Mouse (Mus musculus) brain, embryonic 14.5 days (tissue): ENCODE results near the gene Tmc7. TPM values are rescaled to one million over a fixed set of nuclear protein-coding genes. Genes with fewer than 3 reads are reported as not detected.
A peak's percentile ranks its signal among the peaks of the same experiment; 100 is the strongest.

ENCODE experiments used
- DNase-seq: peaks from one replicate; pipeline ENCODE4 v3.0.0-alpha.2; 2011; ENCODE audit warnings: low read depth
- CTCF ChIP-seq: fragments of 200-500 bp; IDR thresholded peaks from 2 replicates; pipeline ENCODE4 v1.5.1; 2012; ENCODE audit warnings: inconsistent platforms, mild to moderate bottlenecking, moderate library complexity, borderline replicate concordance; ENCODE audit not compliant: insufficient read depth, insufficient read length; ENCODE audit errors: extremely low read depth
- POLR2A ChIP-seq: fragments of 200-500 bp; IDR thresholded peaks from 2 replicates; pipeline ENCODE4 v1.6.1; 2012; ENCODE audit warnings: mild to moderate bottlenecking, inconsistent platforms, borderline replicate concordance; ENCODE audit not compliant: poor library complexity, insufficient read depth, insufficient read length, severe bottlenecking; ENCODE audit errors: extremely low read depth
- polyA plus RNA-seq: library from polyadenylated mRNA; depleted of rRNA; stranded (reverse); fragments of >200 nt; gene quantifications from 2 replicates; pipeline ENCODE4 v1.2.3, GENCODE M21; 2012

The Tmc7 gene
- polyA plus RNA-seq, 1 experiment, result 8.3 TPM

DNA sequence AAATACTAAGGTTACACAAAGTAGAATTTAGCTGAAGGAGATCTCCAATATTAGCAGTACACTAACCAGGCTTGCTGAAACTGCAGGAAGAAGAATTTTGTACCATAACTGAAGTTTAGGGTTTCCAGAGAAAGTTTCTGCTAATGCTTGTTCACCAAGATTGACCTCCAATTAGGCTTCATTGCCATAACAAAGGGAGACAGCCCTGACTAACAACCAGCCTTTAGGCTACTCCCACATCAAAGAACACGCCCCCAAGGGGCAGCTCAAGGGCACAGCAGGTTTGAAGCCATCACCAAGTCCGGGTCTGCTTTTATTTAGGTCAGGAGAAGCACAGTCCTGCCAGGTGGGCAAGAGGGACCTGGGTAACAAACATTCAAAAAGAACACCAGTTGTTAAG lies 4.6 kb downstream of the Tmc7 start:
- no peak for DNase-seq
- no peak for TF ChIP-seq POLR2A
- no peak for TF ChIP-seq CTCF

GRCm38 (mm10) chr7:118578269-118578668 lies 6.3 kb downstream of the Tmc7 start:
- DNase-seq, result no peak
- no peak for TF ChIP-seq POLR2A

- DNase-seq, result no peak
- TF ChIP-seq POLR2A (no peak), CTCF (no peak)
Observed at GRCm38 (mm10) chr7:118572039-118572438, 12.5 kb downstream of the Tmc7 start.

GRCm38 (mm10) chr7:118571350-118571749 lies 13.2 kb downstream of the Tmc7 start:
- TF ChIP-seq CTCF (no peak), POLR2A (no peak)
- no peak for DNase-seq

DNA sequence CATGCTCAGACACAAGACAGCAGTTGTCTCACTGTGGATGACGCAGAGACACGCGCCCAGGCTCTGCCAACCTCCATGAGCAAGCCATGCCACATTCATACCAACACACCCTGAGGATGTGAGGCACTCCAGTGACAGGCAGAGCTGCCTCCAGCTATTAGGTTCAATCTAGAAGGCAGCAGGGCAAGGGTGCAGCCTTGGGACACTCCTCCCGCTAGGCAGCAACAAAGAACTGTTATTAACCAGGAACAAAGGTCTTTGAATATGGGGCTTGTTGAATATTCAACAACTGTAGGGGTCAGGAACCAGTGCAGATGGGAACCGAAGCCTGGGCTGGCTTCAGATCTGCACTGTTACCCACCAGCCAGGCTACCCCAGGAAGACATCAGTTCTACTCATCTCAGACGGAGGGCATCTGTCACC lies 15.4 kb downstream of the Tmc7 start:
- DNase-seq, result peak; percentile 63
- TF ChIP-seq POLR2A, result no peak
- TF ChIP-seq CTCF, result no peak

DNA sequence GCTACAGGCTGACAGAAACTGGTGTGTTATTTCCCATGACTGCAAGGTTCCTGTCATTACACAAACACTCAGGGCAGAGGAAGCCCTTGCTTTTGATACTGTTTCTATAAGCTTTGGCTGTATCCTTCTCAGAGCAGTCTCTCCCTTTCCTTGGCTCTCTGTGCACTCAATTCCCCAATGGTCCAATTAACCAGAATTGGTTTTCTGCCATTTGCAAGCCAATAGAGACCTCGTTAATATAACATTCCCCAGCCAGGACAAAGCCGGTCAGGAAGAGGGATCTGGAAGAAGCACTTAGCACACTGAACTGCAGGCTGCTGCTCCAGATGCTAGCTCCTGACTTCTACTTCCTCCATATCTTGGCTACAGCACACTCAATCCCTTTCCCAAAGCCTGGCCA lies 30.2 kb downstream of the Tmc7 start:
- peak; percentile 63 for DNase-seq
- TF ChIP-seq CTCF (no peak), POLR2A (no peak)

DNA sequence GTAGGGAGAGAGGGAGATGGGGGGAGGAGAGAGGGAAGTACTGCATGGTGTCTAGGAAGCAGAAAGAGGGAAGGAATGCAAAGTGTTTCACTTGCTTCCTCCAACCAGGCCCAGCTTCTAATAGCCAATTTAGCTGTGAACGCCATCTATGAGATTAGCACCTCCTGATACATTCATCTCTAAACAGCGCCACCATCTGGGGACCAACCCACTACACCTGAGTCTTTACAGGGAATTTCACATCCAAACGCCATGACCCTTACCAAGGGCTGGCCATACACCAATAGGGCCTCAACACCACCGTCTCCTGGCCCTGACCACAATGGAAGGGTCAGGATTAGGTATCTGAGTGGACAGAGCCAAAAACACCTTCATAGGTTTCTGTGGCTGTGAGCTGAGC lies 30.7 kb downstream of the Tmc7 start:
- DNase-seq, result no peak
- TF ChIP-seq CTCF, result no peak
- no peak for TF ChIP-seq POLR2A

DNA sequence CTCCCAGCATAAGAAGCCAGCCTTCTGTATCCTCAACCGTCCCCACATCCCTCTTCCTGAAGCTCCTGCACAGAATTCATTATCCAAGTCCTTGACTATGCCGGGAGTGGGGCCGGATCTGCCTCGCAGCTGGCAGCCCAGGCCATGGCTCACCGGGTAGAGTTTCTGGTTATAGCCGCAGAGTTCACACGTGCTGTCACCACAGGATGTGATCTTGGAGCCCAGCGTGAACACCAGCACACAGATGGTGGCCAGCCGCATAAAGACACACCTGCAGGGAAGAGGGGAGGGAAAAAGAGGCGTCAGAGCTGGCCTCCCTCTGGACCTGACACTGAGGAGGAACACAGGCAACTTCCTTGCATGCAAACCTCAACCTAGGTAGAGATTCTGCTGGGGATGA lies 37.1 kb downstream of the Tmc7 start:
- no peak for DNase-seq
- no peak for TF ChIP-seq POLR2A
- TF ChIP-seq CTCF, result no peak

GRCm38 (mm10) chr7:118544128-118544527 lies 40.4 kb downstream of the Tmc7 start:
- DNase-seq, result no peak
- TF ChIP-seq CTCF (no peak), POLR2A (no peak)

DNA sequence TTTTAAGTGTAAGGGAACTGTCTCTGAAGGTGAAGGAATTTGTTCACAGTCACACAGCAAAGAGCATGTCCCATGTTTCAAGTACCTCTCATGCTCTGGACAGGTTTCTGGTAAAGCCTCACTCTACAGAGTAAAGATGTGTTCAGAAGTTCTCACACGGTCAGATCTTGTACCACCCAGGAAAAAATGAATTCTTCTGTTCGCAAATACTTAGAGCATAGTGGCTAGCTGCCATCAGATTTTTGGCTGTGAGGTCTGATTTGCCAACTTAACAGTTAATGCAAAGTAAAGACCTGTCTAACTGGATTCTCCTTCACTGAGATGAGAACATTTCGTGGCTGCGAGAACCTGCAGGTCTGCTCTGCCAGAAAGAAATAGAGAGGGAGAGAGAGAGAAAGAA lies 49.5 kb downstream of the Tmc7 start:
- DNase-seq, result no peak
- TF ChIP-seq CTCF (no peak), POLR2A (no peak)

- DNase-seq, result no peak
- TF ChIP-seq POLR2A (no peak), CTCF (no peak)
Observed at GRCm38 (mm10) chr7:118534326-118534725, 50.2 kb downstream of the Tmc7 start.

GRCm38 (mm10) chr7:118533178-118533578 lies 51.4 kb downstream of the Tmc7 start, which contains the start of gene Coq7:
Gene Coq7, minus strand, starts transcription at chr7:118533356.
- DNase-seq, result peak; percentile 99
- TF ChIP-seq POLR2A (peak; percentile 59; the same call in 1 of the 2 replicates), CTCF (no peak)

DNA sequence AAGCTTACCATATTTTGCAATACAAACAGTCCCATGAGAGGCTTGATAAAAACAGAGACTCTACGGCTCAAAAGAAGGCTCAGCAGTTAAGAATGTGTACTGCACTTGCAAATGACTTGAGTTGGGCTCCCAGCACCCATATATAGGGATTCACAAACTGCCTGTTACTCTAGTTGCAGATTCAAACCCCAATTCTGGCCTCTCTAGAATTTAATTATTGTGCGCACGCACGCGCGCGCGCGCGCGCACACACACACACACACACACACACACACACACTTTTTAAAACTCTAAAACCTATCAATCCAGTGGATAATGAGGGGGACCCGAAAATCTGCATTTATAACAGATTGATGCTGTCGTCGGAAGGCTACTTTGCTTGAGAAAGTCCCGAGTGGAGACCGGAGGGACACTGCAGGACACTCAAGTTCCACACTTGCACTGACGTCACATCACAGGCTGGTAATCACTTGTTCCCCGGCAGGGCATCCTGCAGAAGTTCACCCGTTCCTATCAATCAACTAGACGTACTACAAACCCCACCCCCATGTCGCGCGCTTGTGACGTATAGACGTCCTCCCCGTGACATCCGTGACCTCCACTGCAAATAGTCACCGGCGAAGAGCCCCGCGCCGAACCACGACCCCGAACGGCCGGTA lies 51.9 kb downstream of the Tmc7 start:
- peak; percentile 98 for DNase-seq
- TF ChIP-seq CTCF, result peak; percentile 16; the same call in 1 of the 2 replicates
- TF ChIP-seq POLR2A, result peak; percentile 49; the same call in 1 of the 2 replicates

DNA sequence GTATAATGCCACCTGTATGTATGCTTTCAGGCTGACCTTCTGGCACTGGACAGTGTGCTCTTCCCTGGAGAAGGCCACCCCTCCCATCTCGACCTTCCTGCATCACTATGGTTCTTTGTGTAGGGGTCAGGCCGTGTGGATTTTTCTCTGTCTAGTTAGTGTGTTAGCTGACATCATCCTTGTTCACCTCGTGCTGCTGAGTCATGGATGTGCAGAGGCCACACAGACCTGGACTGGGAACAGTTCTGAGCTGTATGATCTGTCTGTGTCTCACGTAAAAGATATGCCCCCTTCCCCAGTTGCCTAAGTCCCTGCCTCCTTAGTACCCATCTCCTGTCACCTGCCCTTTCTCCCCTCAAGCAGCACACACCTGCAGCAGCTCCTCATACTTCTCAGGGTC lies 57.6 kb downstream of the Tmc7 start:
- TF ChIP-seq POLR2A, result no peak
- DNase-seq, result no peak
